Mouse (Mus musculus): Measurements from ENCODE around the gene Prx.

DNA sequence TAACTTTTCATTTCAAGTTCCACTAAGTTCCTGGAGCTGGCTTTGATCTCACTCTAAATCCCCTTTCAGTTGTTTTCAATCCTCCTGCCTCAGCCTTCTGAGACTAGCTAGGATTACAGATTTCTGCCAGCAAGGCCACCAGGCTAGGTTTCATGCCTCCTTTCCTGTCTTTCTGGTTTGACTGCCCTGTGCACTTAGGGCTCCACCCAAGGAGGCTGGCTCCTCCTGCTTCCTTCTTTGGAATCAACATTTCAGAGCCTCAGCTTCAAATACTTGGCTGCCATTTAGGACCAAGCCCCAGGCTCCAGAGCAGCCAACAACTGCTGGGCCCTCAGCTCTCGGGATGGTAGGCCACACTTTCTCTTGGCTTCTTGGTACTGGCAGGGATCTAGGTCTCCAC, 21.5 kb downstream of the Prx start:
- no peak for TF ChIP-seq POLR2A (IDR thresholded peaks at IDR 0.05; ENCODE audit: low read depth, low read length)
- no peak for TF ChIP-seq CTCF (IDR thresholded peaks at IDR 0.05; ENCODE audit: borderline replicate concordance, insufficient read depth, low read length)
